In genomic region chr8:84184085-84185043, GRCm38 (mm10) we compare ENCODE assay signal across 9 mouse cellular contexts. TPM values are rescaled to one million over a fixed set of nuclear protein-coding genes. Genes with fewer than 3 reads are reported as not detected.
DNase-seq lines count a peak whose midpoint lies in the region; ATAC-seq and TF ChIP-seq lines count a peak whose summit lies in the region.
"Had no signal": no experiment of that assay in that cellular context is flagged by ENCODE, and none has a peak within 500 bp of the region (broad histone marks: within the 10 kb centered on the region; RNA-seq: fewer than 3 reads in every experiment).

No protein-coding gene starts in this region.

- 0 out of 2 replicates have a peak, but pooled peaks cover 3% of the 10 kb centered on the region for H3K36me3 ChIP-seq in kidney, embryonic 16.5 days (ENCODE audit: insufficient read depth, low read length)
- H3K36me3 ChIP-seq in hindbrain, embryonic 13.5 days = no peaks in the 10 kb centered on the region
- H3K36me3 ChIP-seq in midbrain, embryonic 14.5 days (ENCODE audit: control insufficient read depth, insufficient read depth, low read length) = no peaks in the 10 kb centered on the region

- ATAC-seq in kidney, embryonic 16.5 days (ENCODE audit: low FRiP score, low TSS enrichment) = no peak
- ATAC-seq in hindbrain, embryonic 13.5 days (ENCODE audit: low FRiP score) = peak; percentile 11
- peak; percentile 5; the same call in 1 of the 2 replicates for ATAC-seq in midbrain, embryonic 14.5 days (ENCODE audit: low FRiP score, low TSS enrichment)

- peak overlapping the region; percentile 87 for H3K4me2 ChIP-seq in kidney, embryonic 16.5 days (replicated peaks; ENCODE audit: low read depth, low read length)
- peak overlapping the region; percentile 79 for H3K4me2 ChIP-seq in hindbrain, embryonic 13.5 days
- H3K4me2 ChIP-seq in midbrain, embryonic 14.5 days (ENCODE audit: low read length) = peak overlapping the region; percentile 86

- DNase-seq in kidney, postnatal 14 days = no peak
- DNase-seq in brain, embryonic 14.5 days (ENCODE audit: low read depth) = peak; percentile 46
- DNase-seq in midbrain, embryonic 14.5 days = no peak
- no peak for DNase-seq in cerebellum, postnatal 14 days
- no peak for DNase-seq in gastrocnemius, postnatal 36 days
- DNase-seq in kidney, adult 9 months = no peak

- no peaks in the 10 kb centered on the region for H3K9me3 ChIP-seq in kidney, embryonic 16.5 days (ENCODE audit: low read length)
- H3K9me3 ChIP-seq in hindbrain, embryonic 13.5 days = no peaks in the 10 kb centered on the region
- H3K9me3 ChIP-seq in midbrain, embryonic 14.5 days (ENCODE audit: control insufficient read depth, low read length) = no peaks in the 10 kb centered on the region

- peak overlapping the region; percentile 97 for H3K9ac ChIP-seq in kidney, embryonic 16.5 days (replicated peaks; ENCODE audit: low read length)
- peak overlapping the region; percentile 98 for H3K9ac ChIP-seq in hindbrain, embryonic 13.5 days
- peak overlapping the region; percentile 99 for H3K9ac ChIP-seq in midbrain, embryonic 14.5 days (replicated peaks; ENCODE audit: low read length)

- H3K27ac ChIP-seq in kidney, embryonic 16.5 days (ENCODE audit: low read length) = peak overlapping the region; percentile 89
- H3K27ac ChIP-seq in hindbrain, embryonic 13.5 days = peak overlapping the region; percentile 96
- peak overlapping the region; percentile 97 for H3K27ac ChIP-seq in midbrain, embryonic 14.5 days (replicated peaks; ENCODE audit: low read depth, low read length)

- intact Hi-C loops in gastrocnemius, postnatal 36 days (cut with DNase I) = loop anchor here (5.0 kb wide), 2 partner anchors 98 to 142 kb away; partner anchors contain the start of genes Il27ra and Rln3

- peak overlapping the region; percentile 83 for H3K4me3 ChIP-seq in kidney, embryonic 16.5 days (ENCODE audit: low read length)
- H3K4me3 ChIP-seq in hindbrain, embryonic 13.5 days = peak overlapping the region; percentile 70
- peak overlapping the region; percentile 88 for H3K4me3 ChIP-seq in midbrain, embryonic 14.5 days (replicated peaks; ENCODE audit: low read depth, low read length)

- no peak for TF ChIP-seq POLR2A in brain, embryonic 14.5 days (IDR thresholded peaks at IDR 0.05; ENCODE audit: borderline replicate concordance, extremely low read depth, insufficient read depth, insufficient read length, poor library complexity, severe bottlenecking)

- no peaks in the 10 kb centered on the region for H3K27me3 ChIP-seq in kidney, embryonic 16.5 days (ENCODE audit: insufficient read depth, low read length)
- H3K27me3 ChIP-seq in hindbrain, embryonic 13.5 days = peaks cover 9% of the 10 kb centered on the region
- H3K27me3 ChIP-seq in midbrain, embryonic 14.5 days (ENCODE audit: control insufficient read depth, insufficient read depth, low read length) = no peaks in the 10 kb centered on the region

- 16% methylated on average over 21 of the region's 21 CpGs for WGBS in kidney, embryonic 16.5 days
- WGBS in hindbrain, embryonic 13.5 days = 21% methylated on average over 21 of the region's 21 CpGs
- 18% methylated on average over 21 of the region's 21 CpGs for WGBS in midbrain, embryonic 14.5 days

- H3K4me1 ChIP-seq in kidney, embryonic 16.5 days (ENCODE audit: insufficient read depth, low read length) = peaks cover 53% of the 10 kb centered on the region
- H3K4me1 ChIP-seq in hindbrain, embryonic 13.5 days (replicated peaks) = peaks cover 57% of the 10 kb centered on the region
- H3K4me1 ChIP-seq in midbrain, embryonic 14.5 days (ENCODE audit: control insufficient read depth, insufficient read depth, low read length) = peaks cover 52% of the 10 kb centered on the region

- no peak for TF ChIP-seq CTCF in brain, embryonic 14.5 days (IDR thresholded peaks at IDR 0.05; ENCODE audit: borderline replicate concordance, extremely low read depth, insufficient read depth, insufficient read length)

RNA-seq across cellular contexts. Expression of gene Nanos3, which starts 0.7 kb away (rescaled TPM):
- polyA plus RNA-seq in kidney, embryonic 16.5 days (2015; fragmentation: Nextera tagmentation; extraction: Ambion mirVana) = 2.6 and 3.1 TPM in 2 replicates
- 5.3 and 7.5 TPM in 2 replicates for polyA plus RNA-seq in brain, embryonic 14.5 days (2012; rRNA removed)
- 10.3 and 10.9 TPM in 2 replicates for polyA plus RNA-seq in hindbrain, embryonic 13.5 days (2015; fragmentation: Nextera tagmentation; extraction: Ambion mirVana)
- polyA plus RNA-seq in midbrain, embryonic 14.5 days (2014; fragmentation: Nextera tagmentation; extraction: Ambion mirVana) = 9.4 and 11.7 TPM in 2 replicates
- total RNA-seq in gastrocnemius, postnatal 36 days (2021) = not detected
- total RNA-seq: neutrophil, adult 5-6 weeks had no signal

RNA-seq across cellular contexts. Expression of gene 4930432K21Rik, which starts 36.5 kb away (rescaled TPM):
- 1.7 and 1.9 TPM in 2 replicates for polyA plus RNA-seq in kidney, embryonic 16.5 days (2015; fragmentation: Nextera tagmentation; extraction: Ambion mirVana)
- polyA plus RNA-seq in brain, embryonic 14.5 days (2012; rRNA removed) = 2.1 and 2.7 TPM in 2 replicates
- polyA plus RNA-seq in hindbrain, embryonic 13.5 days (2015; fragmentation: Nextera tagmentation; extraction: Ambion mirVana) = 1.9 and 2.9 TPM in 2 replicates
- polyA plus RNA-seq in midbrain, embryonic 14.5 days (2014; fragmentation: Nextera tagmentation; extraction: Ambion mirVana) = 1.8 and 1.9 TPM in 2 replicates
- total RNA-seq in gastrocnemius, postnatal 36 days (2021) = under 1 TPM in 1 of 2 experiments, not detected in 1; 0.28 TPM

RNA-seq across cellular contexts. Expression of gene Cc2d1a, which starts 36.6 kb away (rescaled TPM):
- 29.0 and 31.1 TPM in 2 replicates for polyA plus RNA-seq in kidney, embryonic 16.5 days (2015; fragmentation: Nextera tagmentation; extraction: Ambion mirVana)
- polyA plus RNA-seq in brain, embryonic 14.5 days (2012; rRNA removed) = 44.9 and 47.9 TPM in 2 replicates
- 24.4 and 26.5 TPM in 2 replicates for polyA plus RNA-seq in hindbrain, embryonic 13.5 days (2015; fragmentation: Nextera tagmentation; extraction: Ambion mirVana)
- polyA plus RNA-seq in midbrain, embryonic 14.5 days (2014; fragmentation: Nextera tagmentation; extraction: Ambion mirVana) = 28.9 and 33.1 TPM in 2 replicates
- total RNA-seq in gastrocnemius, postnatal 36 days (2021) = 10 to 100 TPM; 15.7 to 16.1 TPM

RNA-seq across cellular contexts. Expression of gene Zswim4, which starts 52.5 kb away (rescaled TPM):
- polyA plus RNA-seq in kidney, embryonic 16.5 days (2015; fragmentation: Nextera tagmentation; extraction: Ambion mirVana) = 18.3 and 18.5 TPM in 2 replicates
- 63.1 and 67.1 TPM in 2 replicates for polyA plus RNA-seq in brain, embryonic 14.5 days (2012; rRNA removed)
- 38.5 and 39.1 TPM in 2 replicates for polyA plus RNA-seq in hindbrain, embryonic 13.5 days (2015; fragmentation: Nextera tagmentation; extraction: Ambion mirVana)
- polyA plus RNA-seq in midbrain, embryonic 14.5 days (2014; fragmentation: Nextera tagmentation; extraction: Ambion mirVana) = 28.7 and 35.6 TPM in 2 replicates
- total RNA-seq in gastrocnemius, postnatal 36 days (2021) = 1 to 10 TPM; 7.1 to 8.4 TPM

RNA-seq across cellular contexts. Expression of gene Podnl1, which starts 58.6 kb away (rescaled TPM):
- polyA plus RNA-seq in kidney, embryonic 16.5 days (2015; fragmentation: Nextera tagmentation; extraction: Ambion mirVana) = 0.24 and 0.30 TPM in 2 replicates
- polyA plus RNA-seq in brain, embryonic 14.5 days (2012; rRNA removed) = 0.10 and 0.31 TPM in 2 replicates
- polyA plus RNA-seq in hindbrain, embryonic 13.5 days (2015; fragmentation: Nextera tagmentation; extraction: Ambion mirVana) = 0.48 and 0.52 TPM in 2 replicates
- 0.63 and 0.68 TPM in 2 replicates for polyA plus RNA-seq in midbrain, embryonic 14.5 days (2014; fragmentation: Nextera tagmentation; extraction: Ambion mirVana)
- not detected for total RNA-seq in gastrocnemius, postnatal 36 days (2021)
